Mouse (Mus musculus) CH12.LX (cell line): ENCODE data around the gene Cpxm1. TPM values are rescaled to one million over a fixed set of nuclear protein-coding genes. Genes with fewer than 3 reads are reported as not detected.

Source experiments
- DNase-seq: peaks from one replicate; pipeline ENCODE4 v3.0.0-alpha.2; 2013; ENCODE audit errors: extremely low read depth
- H3K27ac ChIP-seq: 2 replicates; pipeline ENCODE4 v1.5.1; 2012; ENCODE audit warnings: low read depth, mild to moderate bottlenecking, control low read depth, moderate library complexity; ENCODE audit not compliant: insufficient read depth
- H3K27me3 ChIP-seq: replicated peaks from 2 replicates; pipeline ENCODE3; 2012; ENCODE audit warnings: inconsistent platforms
- H3K36me3 ChIP-seq, 2 experiments: replicated peaks in 1 of 2; 2 replicates each; pipeline versions ENCODE3 to v1.6.1; 2012; ENCODE audit warnings: inconsistent platforms in 1 of 2, low read length in 1 of 2, mild to moderate bottlenecking in 1 of 2, mixed read lengths in 1 of 2, moderate library complexity in 1 of 2; ENCODE audit not compliant: control insufficient read depth in 1 of 2, insufficient read depth in 1 of 2
- H3K4me1 ChIP-seq, 2 experiments: 2 replicates each; pipeline ENCODE4 v1.6.1; 2012; ENCODE audit warnings: inconsistent platforms in 1 of 2, moderate library complexity in 1 of 2; ENCODE audit not compliant: insufficient read depth in 2 of 2, control insufficient read depth in 1 of 2
- H3K4me2 ChIP-seq: 2 replicates; pipeline ENCODE4 v1.6.1; 2012; ENCODE audit warnings: low read depth, mild to moderate bottlenecking, control low read depth; ENCODE audit not compliant: poor library complexity, insufficient read depth, severe bottlenecking
- H3K4me3 ChIP-seq, 3 experiments: fragments of 150-350 bp in 1 of 3; sonication (generic) in 1 of 3; replicated peaks in 1 of 3; 2 replicates each; pipeline versions ENCODE3 to v1.5.1; 2011 to 2012; ENCODE audit warnings: low read depth in 2 of 3, low read length in 2 of 3, mild to moderate bottlenecking in 2 of 3, moderate library complexity in 2 of 3, control low read depth in 1 of 3, improper control_type of control experiment in 1 of 3, inconsistent platforms in 1 of 3, mixed read lengths in 1 of 3; ENCODE audit not compliant: poor library complexity in 1 of 3
- H3K79me2 ChIP-seq: replicated peaks from 2 replicates; pipeline ENCODE4 v1.6.1; 2012; ENCODE audit warnings: mild to moderate bottlenecking, moderate library complexity; ENCODE audit not compliant: control insufficient read depth, poor library complexity, insufficient read depth, severe bottlenecking; ENCODE audit errors: extremely low read depth
- H3K9ac ChIP-seq: 2 replicates; pipeline ENCODE4 v1.6.1; 2012; ENCODE audit warnings: low read depth, mild to moderate bottlenecking, control low read depth, moderate library complexity; ENCODE audit not compliant: insufficient read depth
- H3K9me3 ChIP-seq: replicated peaks from 2 replicates; pipeline ENCODE3; 2012; ENCODE audit warnings: low read length, inconsistent platforms, mixed read lengths
- BHLHE40 ChIP-seq: IDR thresholded peaks from 2 replicates; pipeline ENCODE4 v1.6.1; 2011; ENCODE audit warnings: mild to moderate bottlenecking, low read depth, low read length, improper control_type of control experiment
- CHD1 ChIP-seq: IDR thresholded peaks from 2 replicates; pipeline ENCODE4 v1.6.1; 2012; ENCODE audit warnings: low read depth, low read length, improper control_type of control experiment, inconsistent platforms
- CHD2 ChIP-seq: IDR thresholded peaks from 2 replicates; pipeline ENCODE4 v1.6.1; 2011; ENCODE audit warnings: low read length, improper control_type of control experiment
- CTCF ChIP-seq, 2 experiments: IDR thresholded peaks in 1 of 2; conservative IDR thresholded peaks in 1 of 2; 2 replicates each; pipeline ENCODE4 v1.5.1; 2011 to 2012; ENCODE audit warnings: low read depth in 2 of 2, low read length in 2 of 2, improper control_type of control experiment in 1 of 2, inconsistent platforms in 1 of 2, mild to moderate bottlenecking in 1 of 2, moderate library complexity in 1 of 2
- E2F4 ChIP-seq: IDR thresholded peaks from 2 replicates; pipeline ENCODE4 v1.6.1; 2011; ENCODE audit warnings: low read depth, low read length, improper control_type of control experiment; ENCODE audit not compliant: insufficient replicate concordance
- ELF1 ChIP-seq: IDR thresholded peaks from 2 replicates; pipeline ENCODE4 v1.6.1; 2014; ENCODE audit warnings: low read depth, mild to moderate bottlenecking, inconsistent platforms, low read length, improper control_type of control experiment
- EP300 ChIP-seq: IDR thresholded peaks from 2 replicates; pipeline ENCODE4 v1.6.1; 2011; ENCODE audit warnings: low read length, improper control_type of control experiment
- GABPA ChIP-seq: IDR thresholded peaks from 2 replicates; pipeline ENCODE4 v1.6.1; 2012; ENCODE audit warnings: low read depth, low read length, improper control_type of control experiment, inconsistent platforms; ENCODE audit not compliant: insufficient replicate concordance
- HCFC1 ChIP-seq: IDR thresholded peaks from 2 replicates; pipeline ENCODE4 v1.6.1; 2012; ENCODE audit warnings: low read depth, mild to moderate bottlenecking, inconsistent platforms, low read length, improper control_type of control experiment
- IRF4 ChIP-seq: IDR thresholded peaks from 2 replicates; pipeline ENCODE4 v1.6.1; 2014; ENCODE audit warnings: low read depth, mild to moderate bottlenecking, inconsistent platforms, low read length, improper control_type of control experiment
- JUN ChIP-seq: IDR thresholded peaks from 2 replicates; pipeline ENCODE4 v1.6.1; 2011; ENCODE audit warnings: low read depth, mild to moderate bottlenecking, low read length, improper control_type of control experiment, moderate library complexity; ENCODE audit not compliant: insufficient read depth
- KAT2A ChIP-seq: IDR thresholded peaks from 2 replicates; pipeline ENCODE4 v1.6.1; 2012; ENCODE audit warnings: low read length, improper control_type of control experiment, inconsistent platforms; ENCODE audit not compliant: insufficient replicate concordance
- MEF2A ChIP-seq: IDR thresholded peaks from 2 replicates; pipeline ENCODE4 v1.6.1; 2014; ENCODE audit warnings: low read depth, mild to moderate bottlenecking, inconsistent platforms, low read length, improper control_type of control experiment, borderline replicate concordance
- MYC ChIP-seq: IDR thresholded peaks from 2 replicates; pipeline ENCODE4 v1.6.1; 2011; ENCODE audit warnings: low read depth, mild to moderate bottlenecking, improper control_type of control experiment, low read length
- RAD21 ChIP-seq: IDR thresholded peaks from 2 replicates; pipeline ENCODE4 v1.6.1; 2011; ENCODE audit warnings: low read depth, mild to moderate bottlenecking, low read length, improper control_type of control experiment, moderate library complexity
- RCOR1 ChIP-seq: conservative IDR thresholded peaks from 2 replicates; pipeline ENCODE4 v1.6.1; 2012; ENCODE audit warnings: low read depth, mild to moderate bottlenecking, inconsistent platforms, low read length, improper control_type of control experiment
- SIN3A ChIP-seq: IDR thresholded peaks from 2 replicates; pipeline ENCODE4 v1.6.1; 2012; ENCODE audit warnings: low read length, improper control_type of control experiment, inconsistent platforms
- SMC3 ChIP-seq: IDR thresholded peaks from 2 replicates; pipeline ENCODE4 v1.6.1; 2011; ENCODE audit warnings: low read depth, low read length, improper control_type of control experiment
- TBP ChIP-seq: conservative IDR thresholded peaks from 2 replicates; pipeline ENCODE4 v1.6.1; 2011; ENCODE audit warnings: low read depth, low read length, improper control_type of control experiment
- TCF12 ChIP-seq: IDR thresholded peaks from 2 replicates; pipeline ENCODE4 v1.6.1; 2014; ENCODE audit warnings: low read depth, mild to moderate bottlenecking, inconsistent platforms, low read length, improper control_type of control experiment
- USF1 ChIP-seq: IDR thresholded peaks from 2 replicates; pipeline ENCODE4 v1.6.1; 2014; ENCODE audit warnings: low read depth, mild to moderate bottlenecking, inconsistent platforms, low read length, improper control_type of control experiment
- USF2 ChIP-seq: conservative IDR thresholded peaks from 2 replicates; pipeline ENCODE4 v1.6.1; 2011; ENCODE audit warnings: low read depth, low read length, improper control_type of control experiment
- ZMIZ1 ChIP-seq: IDR thresholded peaks from 2 replicates; pipeline ENCODE4 v1.6.1; 2012; ENCODE audit warnings: low read depth, mild to moderate bottlenecking, inconsistent platforms, low read length, improper control_type of control experiment
- dilution Hi-C: fragments of 300-500 bp; cut with MboI; formaldehyde crosslinking; loops from 2 replicates; pipeline ENCODE4 v1.14.3; 2020; ENCODE audit warnings: low sequenced_read_pairs; ENCODE audit not compliant: extremely low pct_unique_long_range_greater_than_20kb, extremely low pct_ligation_motif_present
- in situ Hi-C: fragments of 300-500 bp; cut with MboI; formaldehyde crosslinking; loops from 3 replicates; pipeline ENCODE4 v1.14.3; 2019; ENCODE audit warnings: low sequenced_read_pairs, low pct_ligation_motif_present, low pct_unique_long_range_greater_than_20kb, mixed read lengths
- polyA plus RNA-seq: library from polyadenylated mRNA; unstranded; fragments of >175 nt; gene quantifications from 2 replicates; pipeline ENCODE4 v1.2.1, GENCODE M21; 2012; ENCODE audit warnings: low read depth; ENCODE audit not compliant: insufficient read length
- total RNA-seq, 2 experiments: library from RNA; depleted of rRNA; stranded (reverse); fragments of 300-350 nt in 1 of 2; fragments of >200 nt in 1 of 2; gene quantifications; 2 replicates each; pipeline ENCODE4 v1.2.3; 2012 to 2014

Cpxm1 gene
- total and polyA plus RNA-seq, 3 experiments, result 0.13 to 0.31 (median 0.20) TPM

DNA sequence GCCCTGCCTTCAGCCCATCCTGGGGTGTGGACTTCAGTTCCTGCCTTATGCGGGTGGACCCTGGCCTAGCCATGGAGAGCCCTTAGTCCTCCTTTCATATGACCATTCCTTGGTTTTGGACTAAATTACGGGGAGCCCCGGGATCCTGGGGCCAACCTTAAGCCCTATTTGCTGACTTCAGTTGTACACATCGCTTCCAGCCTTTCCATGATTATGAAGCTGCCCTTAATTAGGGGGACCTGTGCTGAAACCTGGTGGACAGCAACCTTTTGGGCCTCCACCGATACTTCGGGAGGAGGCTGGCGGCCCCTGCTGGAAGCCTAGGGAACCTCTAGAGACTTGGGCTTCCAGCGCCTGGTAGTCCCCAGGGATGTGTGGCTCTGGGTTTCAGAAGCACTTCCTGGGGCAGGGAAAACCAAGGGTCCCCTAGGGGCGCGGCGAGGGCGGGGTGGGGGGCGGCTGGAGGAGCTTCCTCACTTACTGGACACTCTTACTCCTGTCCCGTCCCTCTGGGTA lies 34.8 kb downstream of the Cpxm1 start:
- in situ Hi-C loops, result loop anchor here (10.0 kb wide), 1 partner anchor 68 kb away; the partner anchor contains the start of gene Ebf4
- Histone ChIP-seq H3K4me2 (no peak overlapping the region), H3K4me1 (peaks cover 0 to 21% of the 10 kb centered on the region in 2 experiments; a peak in 3 of 4 replicates), H3K36me3 (no peaks in the 10 kb centered on the region), H3K27ac (no peak overlapping the region), H3K9me3 (peaks cover 2% of the 10 kb centered on the region), H3K9ac (no peak overlapping the region)
- dilution Hi-C loops, result no loop called here
- no peak for TF ChIP-seq USF2
- peak; percentile 69 for TF ChIP-seq RAD21
- no peak for TF ChIP-seq ELF1
- TF ChIP-seq KAT2A, result no peak
- no peak for TF ChIP-seq ZMIZ1
- TF ChIP-seq SMC3, result peak; percentile 63
- no peak for TF ChIP-seq RCOR1
- peak; percentile 16 to 73; a peak in 2 of 4 replicates for TF ChIP-seq CTCF (conservative IDR thresholded peaks at IDR 0.05 in 1 of 2, IDR thresholded peaks at IDR 0.05 in 1 of 2; ENCODE audit: low read depth in 2 of 2, low read length in 2 of 2)
- no peak for TF ChIP-seq JUN
- TF ChIP-seq, all 38 proteins: peak for 3
- DNase-seq, result peak; percentile 51
- Histone ChIP-seq H3K27me3 (peaks cover 56% of the 10 kb centered on the region), H3K4me3 (no peak overlapping the region), H3K79me2 (no peaks in the 10 kb centered on the region)

DNA sequence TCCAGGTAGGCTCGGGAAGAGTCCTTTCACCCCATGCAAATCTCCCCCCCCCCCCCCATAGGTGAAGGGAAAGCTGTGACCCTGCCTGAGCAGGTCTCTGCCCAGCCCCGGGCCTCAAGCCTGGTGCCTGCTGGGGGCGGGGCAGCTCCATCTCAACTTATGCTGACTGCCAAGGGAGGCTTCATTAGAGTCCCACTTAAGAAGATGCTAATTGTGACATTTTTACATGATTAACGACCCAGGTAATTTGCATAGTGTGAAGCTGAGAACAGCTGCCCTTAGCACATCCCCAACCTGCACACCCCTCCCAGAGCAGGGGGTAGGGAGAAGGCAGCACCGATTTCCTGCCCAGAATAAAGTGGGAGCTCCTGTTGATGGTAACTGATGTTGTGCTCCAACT lies 38.5 kb downstream of the Cpxm1 start:
- dilution Hi-C loops, result no loop called here
- TF ChIP-seq BHLHE40 (no peak), SIN3A (no peak), HCFC1 (no peak), TCF12 (no peak), E2F4 (no peak), CHD2 (no peak), CTCF (conservative IDR thresholded peaks at IDR 0.05 in 1 of 2, IDR thresholded peaks at IDR 0.05 in 1 of 2; ENCODE audit: low read depth in 2 of 2, low read length in 2 of 2) (no peak), GABPA (no peak), CHD1 (no peak), MEF2A (no peak), EP300 (no peak), USF1 (no peak), SMC3 (no peak), IRF4 (no peak), TBP (no peak), MYC (no peak)
- in situ Hi-C loops, result no loop called here
- H3K27ac ChIP-seq, result no peak overlapping the region
- peaks cover 0 to 21% of the 10 kb centered on the region in 2 experiments; a peak in 2 of 4 replicates for H3K4me1 ChIP-seq
- no peak overlapping the region for H3K4me2 ChIP-seq
- H3K4me3 ChIP-seq, result no peak overlapping the region
- no peaks in the 10 kb centered on the region for H3K36me3 ChIP-seq
- H3K27me3 ChIP-seq, result peaks cover 48% of the 10 kb centered on the region
- no peaks in the 10 kb centered on the region for H3K79me2 ChIP-seq
- H3K9ac ChIP-seq, result no peak overlapping the region
- H3K9me3 ChIP-seq, result peaks cover 2% of the 10 kb centered on the region
- no peak for DNase-seq
